Mouse (Mus musculus): ENCODE measurements around the gene C330007P06Rik. TPM values are rescaled to one million over a fixed set of nuclear protein-coding genes. Genes with fewer than 3 reads are reported as not detected.
A peak's percentile ranks its signal among the peaks of the same experiment; 100 is the strongest.

C330007P06Rik gene
- total and polyA plus RNA-seq, 3 experiments, result 18.6 to 61.2 (median 53.0) TPM

GRCm38 (mm10) chrX:36852631-36853030, 21.3 kb downstream of the C330007P06Rik start:
- no peak for DNase-seq (ENCODE audit: extremely low read depth)
- TF ChIP-seq POLR2AphosphoS2 (IDR thresholded peaks at IDR 0.05; ENCODE audit: low read depth, low read length) (no peak), GABPA (IDR thresholded peaks at IDR 0.05; ENCODE audit: insufficient replicate concordance, low read depth, low read length) (no peak), USF1 (IDR thresholded peaks at IDR 0.05; ENCODE audit: low read depth, low read length) (no peak), UBTF (IDR thresholded peaks at IDR 0.05; ENCODE audit: low read depth, low read length) (no peak), CHD1 (IDR thresholded peaks at IDR 0.05; ENCODE audit: low read depth, low read length) (no peak), ETS1 (conservative IDR thresholded peaks at IDR 0.05; ENCODE audit: low read depth, low read length) (no peak), RCOR1 (conservative IDR thresholded peaks at IDR 0.05; ENCODE audit: low read depth, low read length) (no peak), JUND (conservative IDR thresholded peaks at IDR 0.05; ENCODE audit: low read depth, low read length) (no peak), ZMIZ1 (IDR thresholded peaks at IDR 0.05; ENCODE audit: low read depth, low read length) (no peak), NRF1 (IDR thresholded peaks at IDR 0.05; ENCODE audit: low read depth, low read length) (no peak), BHLHE40 (IDR thresholded peaks at IDR 0.05; ENCODE audit: low read depth, low read length) (no peak)
- in situ Hi-C loops (cut with MboI; ENCODE audit: low pct_ligation_motif_present, low pct_unique_long_range_greater_than_20kb, low sequenced_read_pairs) (no loop called here), dilution Hi-C loops (cut with MboI; ENCODE audit: extremely low pct_ligation_motif_present, extremely low pct_unique_long_range_greater_than_20kb, low sequenced_read_pairs) (no loop called here)
- Histone ChIP-seq H3K9me3 (replicated peaks; ENCODE audit: low read length) (no peaks in the 10 kb centered on the region), H3K4me3 (replicated peaks in 1 of 3; ENCODE audit: low read depth in 2 of 3, low read length in 2 of 3, poor library complexity in 1 of 3) (no peak overlapping the region), H3K27me3 (replicated peaks) (no peaks in the 10 kb centered on the region), H3K27ac (ENCODE audit: insufficient read depth, low read depth) (no peak overlapping the region), H3K36me3 (replicated peaks in 1 of 2; ENCODE audit: control insufficient read depth in 1 of 2, insufficient read depth in 1 of 2, low read length in 1 of 2) (peaks cover 26 to 40% of the 10 kb centered on the region in 2 experiments), H3K4me2 (ENCODE audit: insufficient read depth, low read depth, poor library complexity, severe bottlenecking) (no peak overlapping the region), H3K9ac (ENCODE audit: insufficient read depth, low read depth) (no peak overlapping the region), H3K79me2 (replicated peaks; ENCODE audit: control insufficient read depth, extremely low read depth, insufficient read depth, poor library complexity, severe bottlenecking) (no peaks in the 10 kb centered on the region; the same call in 1 of the 2 replicates), H3K4me1 (ENCODE audit: control insufficient read depth in 1 of 2, insufficient read depth in 2 of 2) (no peaks in the 10 kb centered on the region)

GRCm38 (mm10) chrX:36847152-36847551, 26.8 kb downstream of the C330007P06Rik start:
- H3K9me3 ChIP-seq (replicated peaks; ENCODE audit: low read length), result no peaks in the 10 kb centered on the region
- peaks cover 3 to 23% of the 10 kb centered on the region in 2 experiments; a peak in 2 of 4 replicates for H3K4me1 ChIP-seq (ENCODE audit: control insufficient read depth in 1 of 2, insufficient read depth in 2 of 2)
- H3K27me3 ChIP-seq (replicated peaks), result no peaks in the 10 kb centered on the region
- no peak overlapping the region for H3K4me3 ChIP-seq (replicated peaks in 1 of 3; ENCODE audit: low read depth in 2 of 3, low read length in 2 of 3, poor library complexity in 1 of 3)
- dilution Hi-C loops (cut with MboI; ENCODE audit: extremely low pct_ligation_motif_present, extremely low pct_unique_long_range_greater_than_20kb, low sequenced_read_pairs), result no loop called here
- peaks cover 0 to 6% of the 10 kb centered on the region in 2 experiments for H3K36me3 ChIP-seq (replicated peaks in 1 of 2; ENCODE audit: control insufficient read depth in 1 of 2, insufficient read depth in 1 of 2, low read length in 1 of 2)
- DNase-seq (ENCODE audit: extremely low read depth), result peak; percentile 49
- no peak overlapping the region for H3K4me2 ChIP-seq (ENCODE audit: insufficient read depth, low read depth, poor library complexity, severe bottlenecking)
- H3K27ac ChIP-seq (ENCODE audit: insufficient read depth, low read depth), result peak overlapping the region; percentile 26
- H3K9ac ChIP-seq (ENCODE audit: insufficient read depth, low read depth), result no peak overlapping the region
- no peaks in the 10 kb centered on the region for H3K79me2 ChIP-seq (replicated peaks; ENCODE audit: control insufficient read depth, extremely low read depth, insufficient read depth, poor library complexity, severe bottlenecking)
- in situ Hi-C loops (cut with MboI; ENCODE audit: low pct_ligation_motif_present, low pct_unique_long_range_greater_than_20kb, low sequenced_read_pairs), result no loop called here
- TF ChIP-seq MEF2A (IDR thresholded peaks at IDR 0.05; ENCODE audit: borderline replicate concordance, low read depth, low read length) (no peak), PAX5 (IDR thresholded peaks at IDR 0.05; ENCODE audit: low read length) (no peak), JUN (IDR thresholded peaks at IDR 0.05; ENCODE audit: insufficient read depth, low read depth, low read length) (peak; percentile 81), GABPA (IDR thresholded peaks at IDR 0.05; ENCODE audit: insufficient replicate concordance, low read depth, low read length) (no peak), TCF12 (IDR thresholded peaks at IDR 0.05; ENCODE audit: low read depth, low read length) (peak; percentile 42; the same call in 1 of the 2 replicates), RCOR1 (conservative IDR thresholded peaks at IDR 0.05; ENCODE audit: low read depth, low read length) (no peak), SMC3 (IDR thresholded peaks at IDR 0.05; ENCODE audit: low read depth, low read length) (no peak), HCFC1 (IDR thresholded peaks at IDR 0.05; ENCODE audit: low read depth, low read length) (no peak), TBP (conservative IDR thresholded peaks at IDR 0.05; ENCODE audit: low read depth, low read length) (no peak), BHLHE40 (IDR thresholded peaks at IDR 0.05; ENCODE audit: low read depth, low read length) (0 out of 2 replicates have a peak, but pooled peaks have one; percentile 13), IRF4 (IDR thresholded peaks at IDR 0.05; ENCODE audit: low read depth, low read length) (peak; percentile 72), NELFE (IDR thresholded peaks at IDR 0.05; ENCODE audit: low read depth, low read length) (no peak), NRF1 (IDR thresholded peaks at IDR 0.05; ENCODE audit: low read depth, low read length) (no peak), USF2 (conservative IDR thresholded peaks at IDR 0.05; ENCODE audit: low read depth, low read length) (no peak), SIN3A (IDR thresholded peaks at IDR 0.05; ENCODE audit: low read length) (no peak), ZKSCAN1 (IDR thresholded peaks at IDR 0.05; ENCODE audit: borderline replicate concordance, low read depth, low read length) (no peak), KAT2A (IDR thresholded peaks at IDR 0.05; ENCODE audit: insufficient replicate concordance, low read length) (no peak), ZMIZ1 (IDR thresholded peaks at IDR 0.05; ENCODE audit: low read depth, low read length) (no peak), RAD21 (IDR thresholded peaks at IDR 0.05; ENCODE audit: low read depth, low read length) (no peak), ZC3H11A (IDR thresholded peaks at IDR 0.05; ENCODE audit: low read depth, low read length) (no peak), CTCF (conservative IDR thresholded peaks at IDR 0.05 in 1 of 2, IDR thresholded peaks at IDR 0.05 in 1 of 2; ENCODE audit: low read depth in 2 of 2, low read length in 2 of 2) (no peak), MAX (IDR thresholded peaks at IDR 0.05; ENCODE audit: low read length) (peak; percentile 49; the same call in 1 of the 2 replicates), ZNF384 (IDR thresholded peaks at IDR 0.05; ENCODE audit: low read depth, low read length) (no peak), JUND (conservative IDR thresholded peaks at IDR 0.05; ENCODE audit: low read depth, low read length) (peak; percentile 81), ETS1 (conservative IDR thresholded peaks at IDR 0.05; ENCODE audit: low read depth, low read length) (0 out of 2 replicates have a peak, but pooled peaks have one; percentile 8), UBTF (IDR thresholded peaks at IDR 0.05; ENCODE audit: low read depth, low read length) (no peak), MYC (IDR thresholded peaks at IDR 0.05; ENCODE audit: low read depth, low read length) (peak; percentile 74), EP300 (IDR thresholded peaks at IDR 0.05; ENCODE audit: low read length) (peak; percentile 86), POLR2A (IDR thresholded peaks at IDR 0.05; ENCODE audit: low read depth, low read length) (no peak)

Data from CH12.LX (cell line).